Mouse (Mus musculus) kidney, embryonic 16.5 days (tissue): ENCODE data around the gene Pprc1. TPM values are rescaled to one million over a fixed set of nuclear protein-coding genes. Genes with fewer than 3 reads are reported as not detected.
A peak's percentile ranks its signal among the peaks of the same experiment; 100 is the strongest.

Source experiments
- ATAC-seq: fragments of 200-750 bp; cut with Nextera tagmentation; 2 replicates; pipeline ENCODE4 v1.8.0; 2017; ENCODE audit warnings: moderate TSS enrichment; ENCODE audit not compliant: low FRiP score, low TSS enrichment
- H3K27ac ChIP-seq: fragments of 300-500 bp; sonication (generic); 2 replicates; pipeline ENCODE4 v1.5.1; 2014; ENCODE audit warnings: low read length
- H3K27me3 ChIP-seq: fragments of 300-500 bp; sonication (generic); 2 replicates; pipeline ENCODE4 v1.6.1; 2014; ENCODE audit warnings: low read length, control low read depth, mixed read lengths; ENCODE audit not compliant: insufficient read depth
- H3K36me3 ChIP-seq: fragments of 300-500 bp; sonication (generic); 2 replicates; pipeline ENCODE4 v1.6.1; 2014; ENCODE audit warnings: low read length, control low read depth, mixed read lengths; ENCODE audit not compliant: insufficient read depth
- H3K4me1 ChIP-seq: fragments of 300-500 bp; sonication (generic); 2 replicates; pipeline ENCODE4 v1.6.1; 2014; ENCODE audit warnings: low read length, control low read depth, mixed read lengths; ENCODE audit not compliant: insufficient read depth
- H3K4me2 ChIP-seq: fragments of 300-500 bp; sonication (generic); replicated peaks from 2 replicates; pipeline ENCODE4 v1.6.1; 2014; ENCODE audit warnings: low read depth, low read length
- H3K4me3 ChIP-seq: fragments of 300-500 bp; sonication (generic); 2 replicates; pipeline ENCODE4 v1.5.1; 2014; ENCODE audit warnings: mild to moderate bottlenecking, low read length
- H3K9ac ChIP-seq: fragments of 300-500 bp; sonication (generic); replicated peaks from 2 replicates; pipeline ENCODE4 v1.6.1; 2014; ENCODE audit warnings: low read length
- H3K9me3 ChIP-seq: fragments of 300-500 bp; sonication (generic); 2 replicates; pipeline ENCODE4 v1.6.1; 2016; ENCODE audit warnings: low read length, control low read depth
- WGBS: fragments of 180-500 bp; shearing (Covaris S2); extraction: QIAGEN DNeasy Blood & Tissue Kit; methylation state at CpG from one replicate; pipeline ENCODE4 v1.1.7; 2014; 5-methylcytosine and 5-hydroxymethylcytosine counted together
- polyA plus RNA-seq: library from polyadenylated mRNA; unstranded; fragments of >200 nt; fragmentation: Nextera tagmentation; extraction: Ambion mirVana; gene quantifications from 2 replicates; pipeline ENCODE4 v1.2.1, GENCODE M21; 2015

Gene Pprc1
- 34.2 and 36.2 TPM in 2 replicates for polyA plus RNA-seq

- H3K4me2 ChIP-seq, result peak within 1 kb of the TSS; percentile 93
- H3K9ac ChIP-seq, result peak within 1 kb of the TSS; percentile 98
- no peaks in the 10 kb centered on the region for H3K27me3 ChIP-seq
- no peaks in the 10 kb centered on the region for H3K36me3 ChIP-seq
- H3K4me3 ChIP-seq, result peak within 1 kb of the TSS; percentile 99
- peak within 1 kb of the TSS; percentile 98 for H3K27ac ChIP-seq
- H3K4me1 ChIP-seq, result peaks cover 66% of the 10 kb centered on the region
- ATAC-seq, result 0 out of 2 replicates have a peak, but pooled peaks have one; percentile 0
- under 1% methylated on average over 21 of the region's 34 CpGs for WGBS
- no peaks in the 10 kb centered on the region for H3K9me3 ChIP-seq
Measured at GRCm38 (mm10) chr19:46044271-46044992, at the start of gene Pprc1. Gene Pprc1, plus strand, starts transcription at chr19:46044886.

- Histone ChIP-seq H3K4me1 (peaks cover 8% of the 10 kb centered on the region), H3K9ac (peak overlapping the region; percentile 89), H3K27ac (peak overlapping the region; percentile 97), H3K36me3 (peaks cover 16% of the 10 kb centered on the region), H3K27me3 (no peaks in the 10 kb centered on the region), H3K4me2 (peak overlapping the region; percentile 59), H3K4me3 (peak overlapping the region; percentile 77), H3K9me3 (peaks cover 7% of the 10 kb centered on the region; the same call in 1 of the 2 replicates)
- ATAC-seq, result no peak
- 57% methylated on average over 5 of the region's 5 CpGs for WGBS
Measured at GRCm38 (mm10) chr19:45997365-45997764, 47.3 kb upstream of the Pprc1 start.

DNA sequence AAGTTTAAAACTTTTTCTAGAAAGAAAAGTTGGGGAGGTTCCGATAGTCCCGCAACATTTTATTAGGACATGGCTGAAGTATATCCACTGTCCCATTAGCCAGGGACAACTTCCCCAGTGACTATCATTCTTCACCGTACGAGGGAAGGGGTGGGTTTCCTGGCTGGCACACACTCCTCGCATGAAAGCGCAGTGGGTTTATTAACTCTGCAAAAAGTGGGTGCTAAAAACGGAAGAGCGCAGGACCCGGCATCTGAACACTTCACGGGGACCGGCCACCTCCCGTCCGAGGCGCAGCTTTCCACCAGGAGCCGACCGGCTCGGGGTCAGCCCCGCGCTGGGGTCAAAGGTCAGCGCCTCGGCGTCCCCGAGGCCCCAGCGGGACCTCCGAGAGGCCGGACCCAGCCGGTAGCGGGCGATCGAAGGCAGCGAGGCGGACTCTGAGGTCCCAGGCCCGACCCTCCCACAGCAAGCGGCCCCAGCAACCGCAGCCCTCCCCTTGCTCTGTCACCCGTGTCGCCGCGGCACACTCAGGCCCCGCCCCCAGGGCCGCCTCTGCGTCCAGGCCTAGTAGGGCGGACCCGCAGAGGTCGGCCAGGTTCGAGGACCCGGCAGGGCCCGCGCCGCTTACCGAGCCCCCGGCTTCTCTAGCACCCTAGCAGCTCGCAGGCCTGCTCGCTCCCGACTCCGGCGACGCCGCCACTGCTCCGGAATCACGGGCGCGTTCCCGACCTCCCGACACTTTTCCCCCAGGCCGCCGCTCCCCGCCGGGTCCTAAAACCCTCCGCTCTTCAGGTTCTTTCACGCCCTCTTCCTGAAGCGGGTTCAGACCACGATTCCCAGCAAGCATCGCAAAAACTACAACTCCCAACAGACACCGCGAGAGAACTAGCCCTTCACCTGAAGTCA is 46.6 kb upstream of the Pprc1 start, which contains the start of gene Armh3:
Gene Armh3, minus strand, starts transcription at position 704 of the 909 bp plus-strand sequence.
- Histone ChIP-seq H3K4me3 (peak within 1 kb of the TSS; percentile 77), H3K36me3 (peaks cover 16% of the 10 kb centered on the region), H3K9me3 (peaks cover 7% of the 10 kb centered on the region; the same call in 1 of the 2 replicates), H3K27me3 (no peaks in the 10 kb centered on the region), H3K27ac (peak within 1 kb of the TSS; percentile 97), H3K4me2 (peak within 1 kb of the TSS; percentile 59), H3K4me1 (peaks cover 8% of the 10 kb centered on the region), H3K9ac (peak within 1 kb of the TSS; percentile 89)
- 2% methylated on average over 63 of the region's 76 CpGs for WGBS
- peak; percentile 96 for ATAC-seq

DNA sequence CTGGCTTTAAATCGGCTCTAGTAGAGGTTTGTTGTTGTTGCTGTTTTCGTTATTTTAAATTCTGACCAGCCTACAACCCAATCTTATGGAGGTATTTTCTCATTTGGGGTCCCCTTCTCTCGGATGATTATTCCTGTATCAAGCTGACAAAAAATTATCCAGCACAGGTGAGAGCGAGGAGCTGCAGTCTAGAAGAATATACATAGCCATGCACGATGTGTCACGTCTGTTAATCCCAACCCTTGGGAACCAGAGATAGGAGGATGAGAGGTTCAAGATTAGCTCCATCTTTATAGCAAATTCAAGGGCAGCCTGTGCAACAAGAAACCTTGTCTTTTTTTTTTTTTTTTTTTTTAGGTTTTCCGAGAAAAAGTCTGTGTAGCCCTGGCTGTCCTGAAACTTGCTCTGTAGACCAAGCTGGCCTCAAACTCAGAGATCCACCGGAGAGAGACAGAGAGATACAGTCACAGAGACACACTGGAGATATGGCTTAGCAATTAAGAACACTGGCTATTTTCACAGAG is 45.9 kb upstream of the Pprc1 start:
- H3K4me3 ChIP-seq, result peak overlapping the region; percentile 77
- H3K9me3 ChIP-seq, result peaks cover 7% of the 10 kb centered on the region; the same call in 1 of the 2 replicates
- WGBS, result 9% methylated on average over 8 of the region's 8 CpGs
- peak overlapping the region; percentile 59 for H3K4me2 ChIP-seq
- peak; percentile 14; the same call in 1 of the 2 replicates for ATAC-seq
- H3K27me3 ChIP-seq, result no peaks in the 10 kb centered on the region
- H3K4me1 ChIP-seq, result peaks cover 8% of the 10 kb centered on the region
- peak overlapping the region; percentile 89 for H3K9ac ChIP-seq
- no peak overlapping the region for H3K27ac ChIP-seq
- peaks cover 16% of the 10 kb centered on the region for H3K36me3 ChIP-seq

DNA sequence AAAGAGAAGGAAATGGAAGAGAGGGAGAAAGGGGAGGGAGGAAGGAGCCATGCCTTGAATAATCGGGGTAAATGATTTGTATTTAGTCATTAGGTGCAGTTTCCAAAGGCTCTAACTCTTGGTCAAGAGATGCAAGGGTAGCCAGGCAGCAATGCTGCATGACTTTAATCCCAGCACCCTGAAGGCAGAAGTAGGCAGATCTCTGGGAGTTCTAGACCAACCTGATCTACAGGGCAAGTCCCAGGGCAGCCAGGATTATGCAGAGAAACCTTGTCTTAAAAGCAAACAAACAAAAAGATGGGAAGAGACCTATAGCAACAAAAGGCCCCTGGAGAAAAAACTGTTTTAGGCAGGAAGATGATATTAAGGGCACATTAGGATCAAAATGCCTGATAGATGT is 45.3 kb upstream of the Pprc1 start:
- 33% methylated on average over 1 of the region's 1 CpGs for WGBS
- H3K36me3 ChIP-seq, result peaks cover 12% of the 10 kb centered on the region
- H3K4me2 ChIP-seq, result no peak overlapping the region
- ATAC-seq, result no peak
- no peaks in the 10 kb centered on the region for H3K27me3 ChIP-seq
- no peak overlapping the region for H3K4me3 ChIP-seq
- H3K9me3 ChIP-seq, result peaks cover 3% of the 10 kb centered on the region; the same call in 1 of the 2 replicates
- H3K4me1 ChIP-seq, result peaks cover 14% of the 10 kb centered on the region
- no peak overlapping the region for H3K27ac ChIP-seq
- H3K9ac ChIP-seq, result no peak overlapping the region

DNA sequence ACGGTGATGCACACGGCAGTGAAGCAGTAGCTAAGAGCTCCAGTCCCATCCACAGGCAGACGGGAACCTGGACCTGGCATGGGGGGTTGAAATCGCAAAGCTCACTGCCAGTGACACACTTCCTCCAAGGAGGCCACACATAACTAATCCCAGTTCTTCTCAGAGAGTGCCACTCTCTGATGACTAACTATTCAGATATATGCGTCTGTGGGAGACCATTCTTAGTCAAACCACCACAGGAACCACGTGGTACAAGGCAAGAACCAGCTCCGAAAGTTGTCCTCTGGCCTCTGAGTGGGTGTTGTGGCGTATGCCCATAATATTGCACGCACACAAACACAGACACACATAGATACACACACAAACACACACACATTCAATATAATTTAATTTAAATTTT is 42.4 kb upstream of the Pprc1 start:
- 85% methylated on average over 9 of the region's 9 CpGs for WGBS
- no peak overlapping the region for H3K9ac ChIP-seq
- H3K27me3 ChIP-seq, result no peaks in the 10 kb centered on the region
- H3K27ac ChIP-seq, result no peak overlapping the region
- H3K36me3 ChIP-seq, result 0 out of 2 replicates have a peak, but pooled peaks cover 9% of the 10 kb centered on the region
- H3K4me3 ChIP-seq, result no peak overlapping the region
- H3K4me2 ChIP-seq, result no peak overlapping the region
- no peaks in the 10 kb centered on the region for H3K9me3 ChIP-seq
- ATAC-seq, result no peak
- H3K4me1 ChIP-seq, result peaks cover 17% of the 10 kb centered on the region

DNA sequence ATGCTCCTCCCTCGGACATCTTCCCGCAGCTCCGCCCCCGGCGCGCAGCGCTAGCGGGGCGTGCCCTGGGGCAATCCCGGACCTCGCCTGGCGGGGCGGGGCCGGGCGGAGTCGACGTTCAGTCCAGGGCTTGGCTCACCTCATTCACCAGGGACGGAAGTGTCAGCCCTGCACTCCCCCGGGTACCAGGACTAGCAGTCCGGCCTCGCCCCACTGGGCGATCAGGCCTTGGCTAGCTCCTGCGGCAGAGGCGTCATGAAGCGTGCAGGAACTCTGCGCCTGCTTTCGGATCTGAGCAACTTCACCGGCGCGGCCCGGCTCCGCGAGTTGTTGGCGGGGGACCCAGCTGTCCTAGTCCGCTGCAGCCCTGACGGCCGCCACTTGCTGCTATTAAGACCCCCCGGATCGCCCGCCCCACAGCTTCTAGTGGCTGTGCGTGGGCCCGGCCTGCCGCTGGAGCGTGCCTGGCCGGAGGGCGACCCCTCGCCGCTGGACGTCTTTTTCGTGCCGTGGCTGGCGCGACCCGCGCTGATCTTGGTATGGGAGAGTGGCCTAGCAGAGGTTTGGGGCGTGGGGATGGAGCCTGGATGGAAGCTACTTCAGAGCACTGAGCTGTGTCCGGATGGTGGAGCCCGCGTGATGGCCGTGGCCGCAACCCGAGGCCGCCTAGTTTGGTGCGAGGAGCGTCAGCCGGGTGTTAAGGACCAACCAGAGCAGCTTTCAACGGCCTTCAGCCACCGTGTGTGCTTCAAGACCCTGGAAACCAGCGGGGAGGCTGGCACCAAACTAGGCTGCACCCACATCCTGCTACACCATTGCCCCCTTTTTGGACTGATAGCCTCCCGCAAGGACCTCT is 41.1 kb upstream of the Pprc1 start, which contains the start of gene Hps6:
Gene Hps6, plus strand, starts transcription at position 138 of the 856 bp plus-strand sequence.
- Histone ChIP-seq H3K9ac (peak within 1 kb of the TSS; percentile 90), H3K4me3 (peak within 1 kb of the TSS; percentile 83), H3K27ac (peak within 1 kb of the TSS; percentile 76), H3K4me2 (peak within 1 kb of the TSS; percentile 99), H3K9me3 (0 out of 2 replicates have a peak, but pooled peaks cover 5% of the 10 kb centered on the region), H3K27me3 (no peaks in the 10 kb centered on the region), H3K36me3 (peaks cover 17% of the 10 kb centered on the region), H3K4me1 (peaks cover 13% of the 10 kb centered on the region)
- ATAC-seq, result peak; percentile 94
- WGBS, result under 1% methylated on average over 70 of the region's 70 CpGs

- WGBS, result 78% methylated on average over 17 of the region's 17 CpGs
- peak overlapping the region; percentile 99 for H3K4me2 ChIP-seq
- H3K4me3 ChIP-seq, result no peak overlapping the region
- ATAC-seq, result no peak
- 0 out of 2 replicates have a peak overlapping the region, but pooled peaks have one; percentile 9 for H3K9ac ChIP-seq
- peaks cover 13% of the 10 kb centered on the region for H3K4me1 ChIP-seq
- no peaks in the 10 kb centered on the region for H3K27me3 ChIP-seq
- peaks cover 17% of the 10 kb centered on the region for H3K36me3 ChIP-seq
- H3K27ac ChIP-seq, result no peak overlapping the region
- H3K9me3 ChIP-seq, result 0 out of 2 replicates have a peak, but pooled peaks cover 5% of the 10 kb centered on the region
Measured at GRCm38 (mm10) chr19:46004814-46005466, 39.7 kb upstream of the Pprc1 start.
